Mouse (Mus musculus) hindbrain, postnatal 0 days (tissue): ENCODE results near the gene Fat3. TPM values are rescaled to one million over a fixed set of nuclear protein-coding genes. Genes with fewer than 3 reads are reported as not detected.

Experiments used
- ATAC-seq: fragments of 200-750 bp; cut with Nextera tagmentation; 2 replicates; pipeline ENCODE4 v1.8.0; 2017; ENCODE audit warnings: mild to moderate bottlenecking, moderate TSS enrichment, moderate library complexity
- DNase-seq: peaks from one replicate; pipeline ENCODE4 v3.0.0-alpha.2; 2015; ENCODE audit warnings: low spot score
- H3K27ac ChIP-seq: fragments of 300-500 bp; sonication (generic); 2 replicates; pipeline ENCODE4 v1.5.1; 2014; ENCODE audit warnings: mild to moderate bottlenecking
- H3K27me3 ChIP-seq: fragments of 300-500 bp; sonication (generic); 2 replicates; pipeline ENCODE4 v1.6.1; 2014; ENCODE audit warnings: low read length, mixed read lengths; ENCODE audit not compliant: insufficient read depth
- H3K36me3 ChIP-seq: fragments of 300-500 bp; sonication (generic); 2 replicates; pipeline ENCODE4 v1.6.1; 2014; ENCODE audit warnings: low read length, mixed read lengths; ENCODE audit not compliant: insufficient read depth
- H3K4me1 ChIP-seq: fragments of 300-500 bp; sonication (generic); 2 replicates; pipeline ENCODE4 v1.6.1; 2014; ENCODE audit warnings: antibody characterized with exemption, low read length, mixed read lengths; ENCODE audit not compliant: insufficient read depth
- H3K4me2 ChIP-seq: fragments of 300-500 bp; sonication (generic); 2 replicates; pipeline ENCODE4 v1.6.1; 2014; ENCODE audit warnings: low read depth, mild to moderate bottlenecking, low read length, moderate library complexity, mixed read lengths
- H3K4me3 ChIP-seq: fragments of 300-500 bp; sonication (generic); 2 replicates; pipeline ENCODE4 v1.5.1; 2014; ENCODE audit warnings: low read length
- H3K9ac ChIP-seq: fragments of 300-500 bp; sonication (generic); replicated peaks from 2 replicates; pipeline ENCODE4 v1.6.1; 2014; ENCODE audit warnings: mild to moderate bottlenecking, low read length, moderate library complexity, mixed read lengths
- H3K9me3 ChIP-seq: fragments of 300-500 bp; sonication (generic); 2 replicates; pipeline ENCODE4 v1.6.1; 2016; ENCODE audit warnings: low read length, mixed read lengths
- CTCF ChIP-seq: IDR thresholded peaks from 2 replicates; pipeline ENCODE4 v1.5.1; 2016; ENCODE audit warnings: antibody characterized with exemption, control low read depth, low read depth
- WGBS: fragments of 180-500 bp; shearing (Covaris S2); extraction: QIAGEN DNeasy Blood & Tissue Kit; methylation state at CpG from one replicate; pipeline ENCODE4 v1.1.7; 2014; 5-methylcytosine and 5-hydroxymethylcytosine counted together
- polyA plus RNA-seq: library from polyadenylated mRNA; unstranded; fragments of >200 nt; fragmentation: Nextera tagmentation; extraction: Ambion mirVana; gene quantifications from 2 replicates; pipeline ENCODE4 v1.2.1, GENCODE M21; 2015
- total RNA-seq: library from RNA; depleted of rRNA; stranded (reverse); fragments of >200 nt; gene quantifications from 2 replicates; pipeline ENCODE4 v1.2.3, GENCODE M21; 2014

Fat3 gene
- total and polyA plus RNA-seq, 2 experiments from 2014 or later = 4.7 to 36.4 TPM

GRCm38 (mm10) chr9:16489661-16490060 is 11.4 kb downstream of the Fat3 start:
- Histone ChIP-seq H3K27me3 (no peaks in the 10 kb centered on the region), H3K9me3 (no peaks in the 10 kb centered on the region), H3K9ac (no peak overlapping the region), H3K27ac (no peak overlapping the region), H3K4me3 (no peak overlapping the region), H3K36me3 (no peaks in the 10 kb centered on the region), H3K4me2 (no peak overlapping the region), H3K4me1 (peaks cover 10% of the 10 kb centered on the region)
- no peak for TF ChIP-seq CTCF
- 22% methylated on average over 3 of the region's 3 CpGs for WGBS
- ATAC-seq = peak; percentile 32; the same call in 1 of the 2 replicates
- peak; percentile 55 for DNase-seq

GRCm38 (mm10) chr9:16487565-16487964 is 13.5 kb downstream of the Fat3 start:
- Histone ChIP-seq H3K36me3 (no peaks in the 10 kb centered on the region), H3K27me3 (no peaks in the 10 kb centered on the region), H3K4me1 (peaks cover 10% of the 10 kb centered on the region), H3K9ac (no peak overlapping the region), H3K27ac (no peak overlapping the region), H3K4me3 (no peak overlapping the region), H3K9me3 (no peaks in the 10 kb centered on the region), H3K4me2 (no peak overlapping the region)
- no peak for ATAC-seq
- no peak for DNase-seq
- TF ChIP-seq CTCF = no peak

- 82% methylated on average over 1 of the region's 1 CpGs for WGBS
- no peak for TF ChIP-seq CTCF
- Histone ChIP-seq H3K27me3 (no peaks in the 10 kb centered on the region), H3K27ac (no peak overlapping the region), H3K4me3 (no peak overlapping the region), H3K4me2 (no peak overlapping the region), H3K36me3 (no peaks in the 10 kb centered on the region), H3K4me1 (peaks cover 10% of the 10 kb centered on the region), H3K9me3 (no peaks in the 10 kb centered on the region), H3K9ac (no peak overlapping the region)
- DNase-seq (no peak), ATAC-seq (no peak)
Observed at GRCm38 (mm10) chr9:16486229-16486628, 14.9 kb downstream of the Fat3 start.

- DNase-seq (peak; percentile 30), ATAC-seq (peak; percentile 53; the same call in 1 of the 2 replicates)
- TF ChIP-seq CTCF = no peak
- no peak overlapping the region for H3K4me3 ChIP-seq
- H3K27me3 ChIP-seq = no peaks in the 10 kb centered on the region
- H3K27ac ChIP-seq = peak overlapping the region; percentile 23
- peak overlapping the region; percentile 40 for H3K4me2 ChIP-seq
- H3K4me1 ChIP-seq = peaks cover 10% of the 10 kb centered on the region
- H3K9ac ChIP-seq = no peak overlapping the region
- 12% methylated on average over 4 of the region's 4 CpGs for WGBS
- H3K9me3 ChIP-seq = no peaks in the 10 kb centered on the region
- H3K36me3 ChIP-seq = no peaks in the 10 kb centered on the region
Observed at GRCm38 (mm10) chr9:16485173-16485572, 15.9 kb downstream of the Fat3 start.

- H3K36me3 ChIP-seq = no peaks in the 10 kb centered on the region
- no peak overlapping the region for H3K9ac ChIP-seq
- H3K4me3 ChIP-seq = no peak overlapping the region
- H3K27me3 ChIP-seq = no peaks in the 10 kb centered on the region
- H3K4me1 ChIP-seq = peaks cover 8% of the 10 kb centered on the region
- H3K27ac ChIP-seq = peak overlapping the region; percentile 23; the same call in 1 of the 2 replicates
- H3K9me3 ChIP-seq = no peaks in the 10 kb centered on the region
- 22% methylated on average over 2 of the region's 2 CpGs for WGBS
- ATAC-seq = peak; percentile 95
- H3K4me2 ChIP-seq = peak overlapping the region; percentile 40; the same call in 1 of the 2 replicates
- peak; percentile 73 for DNase-seq
- TF ChIP-seq CTCF = no peak
Observed at GRCm38 (mm10) chr9:16484765-16485164, 16.3 kb downstream of the Fat3 start.

GRCm38 (mm10) chr9:16461491-16461890 is 39.6 kb downstream of the Fat3 start:
- WGBS = 72% methylated on average over 3 of the region's 3 CpGs
- TF ChIP-seq CTCF = no peak
- no peak for ATAC-seq

GRCm38 (mm10) chr9:16460591-16460990 is 40.5 kb downstream of the Fat3 start:
- no peaks in the 10 kb centered on the region for H3K9me3 ChIP-seq
- no peak for TF ChIP-seq CTCF
- no peaks in the 10 kb centered on the region for H3K4me1 ChIP-seq
- no peak overlapping the region for H3K4me2 ChIP-seq
- no peaks in the 10 kb centered on the region for H3K27me3 ChIP-seq
- 71% methylated on average over 2 of the region's 2 CpGs for WGBS
- no peaks in the 10 kb centered on the region for H3K36me3 ChIP-seq
- H3K4me3 ChIP-seq = no peak overlapping the region
- H3K9ac ChIP-seq = no peak overlapping the region
- ATAC-seq (no peak), DNase-seq (no peak)
- no peak overlapping the region for H3K27ac ChIP-seq

More at GRCm38 (mm10) chr9:16461491-16461890, 39.6 kb downstream of the Fat3 start:
- Histone ChIP-seq H3K4me3 (no peak overlapping the region), H3K27me3 (no peaks in the 10 kb centered on the region), H3K9me3 (no peaks in the 10 kb centered on the region), H3K9ac (no peak overlapping the region), H3K27ac (no peak overlapping the region), H3K4me1 (no peaks in the 10 kb centered on the region), H3K4me2 (no peak overlapping the region), H3K36me3 (no peaks in the 10 kb centered on the region)
- DNase-seq = no peak
